In genomic region chr4:150465759-150466158, GRCm38 (mm10) we compare ENCODE assay signal across 9 mouse cellular contexts.
DNase-seq lines count a peak whose midpoint lies in the region; ATAC-seq lines count a peak whose summit lies in the region.
"Had no signal": no experiment of that assay in that cellular context is flagged by ENCODE, and none has a peak within 500 bp of the region (broad histone marks: within the 10 kb centered on the region; RNA-seq: fewer than 3 reads in every experiment).

No protein-coding gene starts in this region.

- no peak overlapping the region for H3K4me3 ChIP-seq in kidney, embryonic 16.5 days (ENCODE audit: low read length)
- H3K4me3 ChIP-seq: neural tube, embryonic 13.5 days had no signal

- peak; percentile 63 for DNase-seq in kidney, adult 11 months
- DNase-seq in T-cell, adult 2 months (ENCODE audit: low spot score) = peak; percentile 66
- peak; percentile 76 to 79 for DNase-seq in cerebellum, postnatal 36 days
- peak; percentile 17 for DNase-seq in heart, postnatal 25 days (ENCODE audit: low spot score)
- peak; percentile 52 to 65 for DNase-seq in left cerebral cortex, postnatal 14 days (ENCODE audit: low spot score in 2 of 2)
- DNase-seq in natural killer cell, adult 2 months (ENCODE audit: low spot score in 2 of 2) = peak; percentile 40 to 68
- DNase-seq in thymus, postnatal 10 days (ENCODE audit: low spot score in 2 of 2) = peak; percentile 28 to 69

- no peaks in the 10 kb centered on the region for H3K9me3 ChIP-seq in kidney, embryonic 16.5 days (ENCODE audit: low read length)
- H3K9me3 ChIP-seq: neural tube, embryonic 13.5 days had no signal

- intact Hi-C loops in heart, postnatal 25 days (cut with DNase I) = loop anchor here (1.0 to 2.0 kb wide), 2 partner anchors 118 to 209 kb away; no protein-coding TSS in a partner anchor
- intact Hi-C loops in left cerebral cortex, postnatal 14 days (cut with DNase I) = loop anchor here (2.0 to 5.0 kb wide), 3 partner anchors 118 to 209 kb away; partner anchors contain the start of gene Rere

- H3K4me1 ChIP-seq in kidney, embryonic 16.5 days (ENCODE audit: insufficient read depth, low read length) = peaks cover 28% of the 10 kb centered on the region

- no peaks in the 10 kb centered on the region for H3K27me3 ChIP-seq in kidney, embryonic 16.5 days (ENCODE audit: insufficient read depth, low read length)
- H3K27me3 ChIP-seq: neural tube, embryonic 13.5 days had no signal

- H3K27ac ChIP-seq in kidney, embryonic 16.5 days (ENCODE audit: low read length) = no peak overlapping the region
- H3K27ac ChIP-seq: neural tube, embryonic 13.5 days had no signal

- no peak overlapping the region for H3K4me2 ChIP-seq in kidney, embryonic 16.5 days (replicated peaks; ENCODE audit: low read depth, low read length)
- H3K4me2 ChIP-seq: neural tube, embryonic 13.5 days had no signal

- no peak for ATAC-seq in kidney, embryonic 16.5 days (ENCODE audit: low FRiP score, low TSS enrichment)

- peaks cover 2% of the 10 kb centered on the region for H3K36me3 ChIP-seq in kidney, embryonic 16.5 days (ENCODE audit: insufficient read depth, low read length)

- no peak overlapping the region for H3K9ac ChIP-seq in kidney, embryonic 16.5 days (replicated peaks; ENCODE audit: low read length)
- H3K9ac ChIP-seq: neural tube, embryonic 13.5 days had no signal

- 47% methylated on average over 4 of the region's 4 CpGs for WGBS in kidney, embryonic 16.5 days

Comparison
In these comparisons a context has a peak if more than half of its experiments do, and no peak if none do; other contexts are left out.
1. DNase-seq: peak in every context shown above with its lines; median percentile 78 in cerebellum, postnatal 36 days; 66 in T-cell, adult 2 months; 63 in kidney, adult 11 months; 58 in left cerebral cortex, postnatal 14 days; 54 in natural killer cell, adult 2 months; 48 in thymus, postnatal 10 days; 17 in heart, postnatal 25 days.